Mouse (Mus musculus) ES-E14 (cell line): ENCODE measurements at regions not wholly inside any gene's neighbourhood (a gene's known extent, or its start where the extent isn't known, plus 50 kb on each side); places are given as distances from the start of the nearest gene placed in this dataset.

Experiments used
- CHD2 ChIP-seq: IDR thresholded peaks from 2 replicates; pipeline ENCODE4 v1.6.1; 2014; ENCODE audit warnings: mild to moderate bottlenecking, low read depth, low read length, inconsistent platforms
- HCFC1 ChIP-seq: IDR thresholded peaks from 2 replicates; pipeline ENCODE4 v1.6.1; 2012; ENCODE audit warnings: low read length, inconsistent platforms, borderline replicate concordance; ENCODE audit not compliant: insufficient read depth
- ZC3H11A ChIP-seq: IDR thresholded peaks from 2 replicates; pipeline ENCODE4 v1.6.1; 2012; ENCODE audit warnings: low read depth, mild to moderate bottlenecking, inconsistent platforms, low read length, borderline replicate concordance
- ZNF384 ChIP-seq: IDR thresholded peaks from 2 replicates; pipeline ENCODE4 v1.6.1; 2012; ENCODE audit warnings: low read depth, low read length, inconsistent platforms

DNA sequence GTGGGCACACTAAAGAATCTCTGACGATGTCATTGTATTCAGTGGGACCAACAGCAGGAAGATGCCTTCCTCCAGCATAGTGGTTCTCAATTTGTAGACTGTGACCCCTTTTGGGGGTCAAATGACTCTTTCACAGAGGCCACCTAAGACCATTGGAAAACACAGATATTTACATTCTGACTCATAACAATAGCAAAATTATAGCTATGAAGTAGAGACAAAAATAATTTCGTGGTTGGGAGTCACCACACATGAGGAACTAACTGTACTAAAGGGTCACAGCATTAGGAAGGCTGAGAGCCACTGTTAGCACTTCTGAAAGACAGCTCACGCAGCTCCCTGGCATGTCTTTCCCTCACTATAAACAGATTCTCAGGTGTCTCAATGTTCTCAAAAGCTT lies 129.1 kb downstream of the Tent5c start:
- no peak for TF ChIP-seq ZC3H11A
- TF ChIP-seq HCFC1 = no peak
- no peak for TF ChIP-seq ZNF384
- TF ChIP-seq CHD2 = no peak
